Mouse (Mus musculus) c-Kit-positive CD71-positive TER-119-negative erythroid progenitor cells, embryonic 14.5 days (primary cell): ENCODE measurements around the gene Dner.
A peak's percentile ranks its signal among the peaks of the same experiment; 100 is the strongest.

Experiments used
- DNase-seq: peaks from one replicate; pipeline ENCODE4 v3.0.0-alpha.2; 2013; ENCODE audit warnings: low read depth

Dner gene

DNA sequence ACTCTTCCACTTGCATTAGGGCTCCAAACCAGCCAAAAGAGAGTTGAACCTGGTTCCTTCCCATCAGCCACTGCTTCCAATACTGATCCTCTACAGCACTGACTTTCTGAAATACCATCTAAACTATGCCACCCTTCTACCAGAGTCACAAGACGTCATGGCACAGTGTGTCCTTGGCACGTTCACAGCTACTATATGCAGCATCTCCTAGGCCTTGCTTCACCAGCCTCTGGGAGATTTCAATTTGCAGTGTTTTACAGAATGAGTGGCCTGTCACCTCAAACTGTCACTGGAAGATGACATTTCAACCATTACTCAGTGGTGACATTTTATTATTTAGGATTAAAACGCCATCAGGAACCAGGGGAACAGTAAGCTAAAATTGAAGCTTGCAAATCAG lies 254.6 kb downstream of the Dner start:
- no peak for DNase-seq

GRCm38 (mm10) chr1:84437565-84437964 lies 258.5 kb downstream of the Dner start:
- no peak for DNase-seq

DNA sequence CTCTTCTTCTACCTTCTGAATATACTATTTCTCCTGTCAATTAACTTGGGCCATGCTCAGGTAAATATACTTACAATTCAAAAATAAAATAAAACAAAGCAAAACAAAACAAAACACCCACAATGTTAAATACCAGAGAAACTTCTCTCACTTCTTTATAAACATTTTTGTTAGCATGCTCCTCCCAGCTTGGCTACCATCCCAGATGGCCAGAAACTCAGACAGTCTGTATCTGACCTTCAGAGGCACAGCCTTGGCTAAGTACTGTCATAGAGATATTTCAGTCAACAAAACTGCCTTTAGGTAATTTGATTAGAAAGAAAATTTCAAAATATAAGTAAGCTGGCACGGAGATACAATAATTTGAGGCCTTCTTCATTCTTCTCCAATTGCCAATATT lies 259.7 kb downstream of the Dner start:
- no peak for DNase-seq

- DNase-seq: no peak
Observed at GRCm38 (mm10) chr1:84433291-84433980, 262.6 kb downstream of the Dner start.

DNA sequence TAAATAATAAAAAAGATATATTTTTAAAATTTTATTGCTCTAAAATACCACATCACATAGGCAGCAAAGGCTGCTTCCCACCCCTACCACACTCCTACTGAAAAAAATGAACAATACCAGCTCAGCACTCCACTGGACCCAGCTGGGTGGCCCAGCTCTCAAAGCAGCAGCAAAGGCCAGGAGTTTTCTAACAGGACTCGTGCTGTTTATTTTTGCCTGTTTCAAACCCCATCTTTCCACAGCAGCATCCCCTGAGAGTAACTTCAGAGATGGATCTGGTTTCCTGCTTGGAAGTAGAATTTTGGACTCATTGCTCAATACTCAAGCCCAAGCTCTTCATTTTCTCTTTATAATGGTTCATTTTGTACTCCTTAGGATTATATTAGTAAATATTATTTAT lies 263.7 kb downstream of the Dner start:
- no peak for DNase-seq

DNA sequence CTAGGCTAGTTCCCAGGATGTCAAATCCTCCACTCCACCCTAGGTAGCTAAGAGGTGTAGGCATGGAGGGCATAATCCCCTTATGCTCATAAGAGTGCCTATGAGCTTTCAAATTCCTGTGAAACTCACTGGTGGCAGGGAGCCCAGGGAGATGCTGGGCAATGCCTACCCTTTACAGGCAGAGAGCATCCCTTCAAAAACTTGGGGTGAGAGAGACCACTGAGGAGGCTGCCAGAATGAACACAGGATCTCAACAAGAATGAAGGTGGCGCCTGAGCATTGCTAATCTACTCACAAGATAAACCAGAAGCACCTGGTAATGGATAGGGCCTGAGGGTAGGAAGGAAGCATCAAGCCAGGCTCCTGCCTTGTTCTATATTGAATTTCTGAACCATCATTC lies 267.7 kb downstream of the Dner start:
- no peak for DNase-seq

DNA sequence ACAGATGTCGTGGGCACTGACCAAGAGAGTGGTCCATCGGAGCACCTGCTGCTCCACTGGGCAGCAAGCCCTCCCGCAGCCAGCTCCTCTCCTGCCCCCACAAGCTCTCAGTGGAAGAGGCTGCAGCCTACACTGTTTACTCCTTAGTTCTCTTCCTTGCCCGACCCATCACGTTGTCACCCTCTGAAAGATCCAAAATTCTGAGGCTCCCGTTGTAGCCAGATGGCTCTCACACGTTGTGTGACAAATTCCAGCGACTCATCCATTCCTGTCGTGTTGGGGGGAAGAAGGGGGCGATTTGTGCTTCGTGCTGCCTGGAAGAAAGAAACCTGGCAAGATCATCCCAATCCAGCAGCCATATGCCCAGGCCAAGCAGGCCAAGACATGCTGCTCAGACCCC lies 268.3 kb downstream of the Dner start:
- DNase-seq: no peak

GRCm38 (mm10) chr1:84426679-84427078 lies 269.3 kb downstream of the Dner start:
- no peak for DNase-seq

- DNase-seq: no peak
Observed at GRCm38 (mm10) chr1:84422881-84423280, 273.1 kb downstream of the Dner start.

DNA sequence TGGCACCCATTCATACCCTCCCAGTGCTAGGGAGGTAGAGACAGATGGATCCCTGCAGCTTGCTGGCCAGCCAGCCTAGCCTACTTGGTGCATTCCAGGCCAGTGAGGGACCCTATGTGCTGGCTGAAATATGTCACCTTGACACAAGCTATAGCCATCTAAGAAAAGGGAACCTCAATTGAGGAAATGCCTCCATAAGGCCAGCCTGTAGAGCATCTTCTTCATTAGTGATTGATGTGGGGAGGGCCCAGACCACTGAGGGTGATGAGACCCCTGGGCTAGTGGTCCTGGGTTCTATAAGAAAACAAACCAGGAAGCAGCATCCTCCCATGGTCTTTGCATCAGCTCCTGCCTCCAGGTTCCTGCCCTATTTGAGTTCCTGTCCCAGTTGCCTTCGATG lies 274.2 kb downstream of the Dner start:
- DNase-seq: no peak

DNA sequence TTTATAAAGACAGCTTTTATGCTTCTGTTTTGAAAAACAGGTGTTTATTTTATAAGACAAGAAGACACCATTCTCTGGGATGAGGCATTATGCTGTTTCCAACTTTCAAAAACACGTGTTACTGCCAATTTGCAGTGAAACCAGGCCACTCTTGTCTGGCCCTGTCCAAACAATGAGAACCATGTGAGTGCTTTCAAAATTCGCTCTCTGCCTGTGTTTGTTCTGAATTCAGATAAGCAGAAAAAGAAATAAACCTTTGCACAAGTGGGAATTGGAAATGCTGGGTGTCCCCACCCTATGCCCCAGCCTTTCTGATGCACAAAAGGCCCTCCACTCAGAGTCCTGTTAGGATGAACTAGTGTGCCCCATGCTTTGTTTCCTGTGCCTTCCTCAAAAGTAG lies 276.6 kb downstream of the Dner start:
- DNase-seq: no peak

- DNase-seq: no peak
Observed at GRCm38 (mm10) chr1:84418511-84418910, 277.5 kb downstream of the Dner start.

DNA sequence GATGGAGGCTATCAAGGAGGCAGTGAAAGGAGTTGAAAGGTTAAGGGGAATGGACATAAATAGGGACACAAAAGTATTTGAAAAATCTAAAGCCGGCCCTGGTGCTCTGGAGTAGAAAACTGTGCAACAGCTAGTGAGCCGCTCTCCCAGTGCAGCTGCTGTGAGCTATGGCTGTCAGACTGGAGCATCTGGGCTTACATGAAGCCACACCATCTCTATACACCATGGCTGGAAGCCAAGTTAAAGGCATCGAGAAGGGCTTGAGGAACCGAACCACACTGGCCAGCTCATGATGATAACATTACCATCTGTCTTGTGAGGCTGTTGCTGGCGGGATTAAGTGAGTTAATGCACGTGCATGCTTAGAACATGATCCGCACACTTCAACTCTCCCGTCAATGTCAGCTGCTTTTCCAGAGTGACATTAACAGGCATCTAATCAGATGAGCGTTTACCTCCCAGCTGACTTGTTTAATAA lies 278.2 kb downstream of the Dner start:
- no peak for DNase-seq

GRCm38 (mm10) chr1:84417276-84417675 lies 278.7 kb downstream of the Dner start:
- no peak for DNase-seq

DNA sequence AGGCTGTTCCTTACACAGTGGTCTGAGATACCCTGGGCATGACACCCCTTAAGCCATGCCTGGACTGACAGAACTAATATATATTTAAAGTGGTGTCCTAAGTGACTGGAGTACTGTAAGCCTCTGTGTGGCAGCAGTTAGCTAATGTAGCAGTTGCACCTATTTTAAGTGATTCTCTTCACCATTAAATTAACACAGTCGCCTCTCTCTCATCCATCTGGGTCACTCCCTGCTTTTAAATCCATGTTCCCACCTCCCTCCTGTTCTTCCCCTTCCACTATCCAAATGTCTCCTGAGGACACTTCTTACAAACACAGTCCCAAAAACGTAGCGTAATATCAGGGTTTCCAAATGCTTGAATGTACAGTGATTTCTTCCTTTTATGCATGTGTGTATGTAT lies 281.6 kb downstream of the Dner start:
- DNase-seq: no peak

DNA sequence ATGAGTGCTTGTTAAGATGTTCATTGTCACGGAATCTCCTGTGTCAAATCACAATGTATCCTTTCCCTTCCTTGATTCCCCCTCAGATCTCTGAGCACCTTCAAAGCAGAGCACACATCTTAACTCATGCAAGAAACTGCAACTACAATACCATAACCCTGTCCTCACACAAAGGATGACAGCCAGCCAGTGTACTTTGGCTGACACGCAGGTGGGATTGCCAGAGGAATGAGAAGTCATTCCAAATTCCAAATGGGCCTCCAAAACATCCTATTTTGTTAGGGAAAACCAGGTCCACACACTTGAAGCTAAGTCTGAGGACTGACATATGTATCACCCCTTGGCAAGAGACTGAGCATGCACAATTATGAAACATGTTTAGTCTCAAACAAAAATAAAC lies 286.5 kb downstream of the Dner start:
- DNase-seq: no peak

DNA sequence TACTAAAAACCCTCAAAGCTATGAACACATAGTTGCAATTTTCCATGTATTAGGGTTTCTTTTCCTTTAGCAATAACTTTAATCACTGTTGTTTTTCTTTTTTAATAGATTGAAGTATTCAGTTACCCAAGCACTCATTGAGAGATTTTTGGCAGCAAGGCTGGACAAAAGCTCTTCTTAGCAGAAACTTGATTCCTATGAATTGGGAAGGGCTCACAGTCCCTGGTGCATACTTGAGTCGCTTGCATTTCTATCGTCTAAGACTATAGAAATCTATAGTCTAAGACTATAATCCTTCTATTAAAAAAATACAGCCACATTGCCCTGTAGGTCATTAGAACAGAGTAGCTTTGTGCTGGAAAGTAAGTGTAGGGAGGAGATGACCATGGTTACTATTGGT lies 287.1 kb downstream of the Dner start:
- no peak for DNase-seq

DNA sequence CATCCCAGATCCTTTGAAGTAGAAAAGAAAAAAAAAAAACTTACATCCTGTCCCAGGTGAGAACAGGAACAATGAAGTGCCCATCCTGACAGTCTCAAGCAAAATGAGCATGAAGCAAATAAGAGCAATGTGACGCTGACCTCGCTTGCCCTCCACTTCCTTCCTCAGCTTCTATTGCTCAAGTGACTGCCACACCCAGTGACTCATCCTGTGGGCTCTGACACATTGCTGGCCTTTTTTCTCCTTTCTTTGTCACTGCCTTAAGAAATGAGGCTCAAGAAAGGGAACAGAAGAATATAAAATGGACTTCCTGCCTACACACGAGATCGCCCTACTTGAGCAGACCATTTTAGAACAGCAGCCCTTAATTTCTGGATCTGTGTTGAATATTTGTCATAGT lies 289.1 kb downstream of the Dner start:
- DNase-seq: peak; percentile 1

DNA sequence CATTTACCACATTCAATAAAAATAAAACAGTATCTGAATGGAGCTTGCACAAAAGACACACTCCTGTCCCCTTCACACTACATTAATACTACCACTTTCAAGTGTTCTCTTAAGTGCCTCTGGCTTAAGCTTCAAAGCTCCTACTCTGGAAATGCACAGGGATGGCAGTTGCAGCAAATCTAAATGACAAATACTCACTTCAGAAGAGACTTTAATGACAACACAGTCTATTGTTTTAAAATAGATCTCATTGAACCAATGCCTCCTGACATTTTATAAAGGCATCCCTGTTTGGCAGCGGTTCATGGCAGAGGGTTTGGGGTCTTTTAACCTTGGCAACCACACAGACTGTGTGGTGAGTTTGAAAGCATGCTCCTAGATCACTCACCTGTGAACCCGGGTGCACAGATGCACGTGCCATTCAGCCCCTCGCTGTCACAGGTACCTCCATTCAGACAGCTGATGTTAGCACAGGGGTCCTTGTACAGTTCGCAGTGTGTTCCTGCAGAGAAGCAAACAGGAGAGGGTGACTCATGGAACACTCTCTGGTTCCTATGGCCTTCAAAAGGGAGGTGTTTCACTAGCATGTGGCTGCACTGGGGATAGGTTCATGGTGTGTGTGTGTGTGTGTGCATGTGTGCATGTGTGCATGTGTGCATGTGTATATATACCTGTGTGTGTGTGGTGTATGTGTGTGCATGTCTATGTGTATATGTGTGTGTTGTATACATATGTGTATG lies 290.3 kb downstream of the Dner start:
- DNase-seq: no peak

- DNase-seq: no peak
Observed at GRCm38 (mm10) chr1:84404880-84405279, 291.1 kb downstream of the Dner start.

GRCm38 (mm10) chr1:84402154-84402553 lies 293.9 kb downstream of the Dner start:
- no peak for DNase-seq

- no peak for DNase-seq
Observed at GRCm38 (mm10) chr1:84399671-84400070, 296.4 kb downstream of the Dner start.

- no peak for DNase-seq
Observed at GRCm38 (mm10) chr1:84399118-84399517, 296.9 kb downstream of the Dner start.

- DNase-seq: no peak
Observed at GRCm38 (mm10) chr1:84396787-84397186, 299.2 kb downstream of the Dner start.
